Mouse (Mus musculus): ENCODE measurements around the gene Lck. TPM values are rescaled to one million over a fixed set of nuclear protein-coding genes. Genes with fewer than 3 reads are reported as not detected.

Lck gene
- total and polyA plus RNA-seq, 3 experiments, result 67.2 to 138 (median 70.0) TPM

DNA sequence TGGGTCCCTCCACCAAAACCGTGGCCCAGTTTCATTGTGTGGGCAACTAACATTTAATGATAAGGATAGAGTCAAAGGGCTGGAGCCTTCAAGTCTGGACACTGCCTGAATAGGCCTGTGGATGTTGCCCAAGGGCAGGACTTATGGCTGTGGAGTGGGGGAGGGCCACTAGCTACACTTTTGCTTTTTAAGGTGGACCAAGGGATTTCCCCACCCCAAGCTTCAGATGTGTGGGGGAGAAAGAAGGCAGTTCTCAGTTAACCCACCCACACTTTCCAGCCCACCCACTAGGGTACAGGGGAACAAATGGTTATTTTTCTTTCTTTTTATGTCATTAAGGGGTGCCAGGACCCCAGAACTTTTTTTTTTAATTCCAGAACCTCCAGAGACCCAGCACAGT, 10.9 kb upstream of the Lck start:
- peak overlapping the region; percentile 51 to 69 (median 60) for H3K4me3 ChIP-seq (replicated peaks in 1 of 3; ENCODE audit: low read depth in 2 of 3, low read length in 2 of 3, poor library complexity in 1 of 3)
- dilution Hi-C loops (cut with MboI; ENCODE audit: extremely low pct_ligation_motif_present, extremely low pct_unique_long_range_greater_than_20kb, low sequenced_read_pairs), result no loop called here
- H3K9me3 ChIP-seq (replicated peaks; ENCODE audit: low read length), result no peaks in the 10 kb centered on the region
- peak overlapping the region; percentile 92 for H3K27ac ChIP-seq (ENCODE audit: insufficient read depth, low read depth)
- peak overlapping the region; percentile 75 for H3K4me2 ChIP-seq (ENCODE audit: insufficient read depth, low read depth, poor library complexity, severe bottlenecking)
- peaks cover 0 to 18% of the 10 kb centered on the region in 2 experiments for H3K36me3 ChIP-seq (replicated peaks in 1 of 2; ENCODE audit: control insufficient read depth in 1 of 2, insufficient read depth in 1 of 2, low read length in 1 of 2)
- H3K9ac ChIP-seq (ENCODE audit: insufficient read depth, low read depth), result peak overlapping the region; percentile 87
- peaks cover 8% of the 10 kb centered on the region for H3K79me2 ChIP-seq (replicated peaks; ENCODE audit: control insufficient read depth, extremely low read depth, insufficient read depth, poor library complexity, severe bottlenecking)
- peaks cover 10 to 43% of the 10 kb centered on the region in 2 experiments for H3K4me1 ChIP-seq (ENCODE audit: control insufficient read depth in 1 of 2, insufficient read depth in 2 of 2)
- peak; percentile 75 for TF ChIP-seq IRF4 (IDR thresholded peaks at IDR 0.05; ENCODE audit: low read depth, low read length)
- TF ChIP-seq TBP (conservative IDR thresholded peaks at IDR 0.05; ENCODE audit: low read depth, low read length), result peak; percentile 78
- no peak for TF ChIP-seq KAT2A (IDR thresholded peaks at IDR 0.05; ENCODE audit: insufficient replicate concordance, low read length)
- TF ChIP-seq HCFC1 (IDR thresholded peaks at IDR 0.05; ENCODE audit: low read depth, low read length), result peak; percentile 50; the same call in 1 of the 2 replicates
- peak; percentile 41; the same call in 1 of the 2 replicates for TF ChIP-seq BHLHE40 (IDR thresholded peaks at IDR 0.05; ENCODE audit: low read depth, low read length)
- TF ChIP-seq GABPA (IDR thresholded peaks at IDR 0.05; ENCODE audit: insufficient replicate concordance, low read depth, low read length), result no peak
- TF ChIP-seq ZMIZ1 (IDR thresholded peaks at IDR 0.05; ENCODE audit: low read depth, low read length), result no peak
- TF ChIP-seq EP300 (IDR thresholded peaks at IDR 0.05; ENCODE audit: low read length), result peak; percentile 77
- TF ChIP-seq JUN (IDR thresholded peaks at IDR 0.05; ENCODE audit: insufficient read depth, low read depth, low read length), result no peak; the same call in 1 of the 2 replicates
- no peak for TF ChIP-seq E2F4 (IDR thresholded peaks at IDR 0.05; ENCODE audit: insufficient replicate concordance, low read depth, low read length)
- TF ChIP-seq CTCF (conservative IDR thresholded peaks at IDR 0.05 in 1 of 2, IDR thresholded peaks at IDR 0.05 in 1 of 2; ENCODE audit: low read depth in 2 of 2, low read length in 2 of 2), result no peak
- TF ChIP-seq ETS1 (conservative IDR thresholded peaks at IDR 0.05; ENCODE audit: low read depth, low read length), result peak; percentile 56
- 0 out of 2 replicates have a peak, but pooled peaks have one; percentile 35 for TF ChIP-seq NELFE (IDR thresholded peaks at IDR 0.05; ENCODE audit: low read depth, low read length)
- TF ChIP-seq POLR2A (IDR thresholded peaks at IDR 0.05; ENCODE audit: low read depth, low read length), result peak; percentile 43; the same call in 1 of the 2 replicates
- TF ChIP-seq USF1 (IDR thresholded peaks at IDR 0.05; ENCODE audit: low read depth, low read length), result no peak
- TF ChIP-seq MAFK (IDR thresholded peaks at IDR 0.05; ENCODE audit: insufficient replicate concordance, low read length), result no peak
- peak; percentile 74; the same call in 1 of the 2 replicates for TF ChIP-seq MYC (IDR thresholded peaks at IDR 0.05; ENCODE audit: low read depth, low read length)
- TF ChIP-seq MEF2A (IDR thresholded peaks at IDR 0.05; ENCODE audit: borderline replicate concordance, low read depth, low read length), result peak; percentile 80; the same call in 1 of the 2 replicates
- no peak for TF ChIP-seq SMC3 (IDR thresholded peaks at IDR 0.05; ENCODE audit: low read depth, low read length)
- TF ChIP-seq ZC3H11A (IDR thresholded peaks at IDR 0.05; ENCODE audit: low read depth, low read length), result no peak
- no peak for TF ChIP-seq USF2 (conservative IDR thresholded peaks at IDR 0.05; ENCODE audit: low read depth, low read length)
- TF ChIP-seq TCF12 (IDR thresholded peaks at IDR 0.05; ENCODE audit: low read depth, low read length), result peak; percentile 73; the same call in 1 of the 2 replicates
- no peak for TF ChIP-seq MAX (IDR thresholded peaks at IDR 0.05; ENCODE audit: low read length)
- TF ChIP-seq JUND (conservative IDR thresholded peaks at IDR 0.05; ENCODE audit: low read depth, low read length), result no peak
- TF ChIP-seq UBTF (IDR thresholded peaks at IDR 0.05; ENCODE audit: low read depth, low read length), result no peak
- no peak for TF ChIP-seq PAX5 (IDR thresholded peaks at IDR 0.05; ENCODE audit: low read length)
- peak; percentile 59 for TF ChIP-seq ZNF384 (IDR thresholded peaks at IDR 0.05; ENCODE audit: low read depth, low read length)
- TF ChIP-seq RAD21 (IDR thresholded peaks at IDR 0.05; ENCODE audit: low read depth, low read length), result no peak; the same call in 1 of the 2 replicates
- TF ChIP-seq CHD2 (IDR thresholded peaks at IDR 0.05; ENCODE audit: low read length), result peak; percentile 93
- no peak; the same call in 1 of the 2 replicates for TF ChIP-seq MXI1 (IDR thresholded peaks at IDR 0.05; ENCODE audit: low read depth, low read length)
- TF ChIP-seq MAZ (IDR thresholded peaks at IDR 0.05; ENCODE audit: low read depth, low read length), result no peak
- TF ChIP-seq POLR2AphosphoS2 (IDR thresholded peaks at IDR 0.05; ENCODE audit: low read depth, low read length), result no peak
- TF ChIP-seq CHD1 (IDR thresholded peaks at IDR 0.05; ENCODE audit: low read depth, low read length), result no peak
- TF ChIP-seq ZKSCAN1 (IDR thresholded peaks at IDR 0.05; ENCODE audit: borderline replicate concordance, low read depth, low read length), result no peak
- TF ChIP-seq SIN3A (IDR thresholded peaks at IDR 0.05; ENCODE audit: low read length), result peak; percentile 53
- TF ChIP-seq NRF1 (IDR thresholded peaks at IDR 0.05; ENCODE audit: low read depth, low read length), result 0 out of 2 replicates have a peak, but pooled peaks have one; percentile 39
- no peak for TF ChIP-seq ELF1 (IDR thresholded peaks at IDR 0.05; ENCODE audit: low read depth, low read length)
- TF ChIP-seq RCOR1 (conservative IDR thresholded peaks at IDR 0.05; ENCODE audit: low read depth, low read length), result peak; percentile 40; the same call in 1 of the 2 replicates
- in situ Hi-C loops (cut with MboI; ENCODE audit: low pct_ligation_motif_present, low pct_unique_long_range_greater_than_20kb, low sequenced_read_pairs), result no loop called here
- H3K27me3 ChIP-seq (replicated peaks), result no peaks in the 10 kb centered on the region
- peak; percentile 86 for DNase-seq (ENCODE audit: extremely low read depth)
